Mouse (Mus musculus) brain, embryonic 14.5 days (tissue): ENCODE results near the gene Dock10. TPM values are rescaled to one million over a fixed set of nuclear protein-coding genes. Genes with fewer than 3 reads are reported as not detected.
A peak's percentile ranks its signal among the peaks of the same experiment; 100 is the strongest.
"Not testable (repeated sequence)": the region's sequence is repeated elsewhere in the genome, so short reads cannot be mapped to it uniquely, and the experiment has no call there.

Experiments used
- DNase-seq: peaks from one replicate; pipeline ENCODE4 v3.0.0-alpha.2; 2011; ENCODE audit warnings: low read depth
- CTCF ChIP-seq: fragments of 200-500 bp; IDR thresholded peaks from 2 replicates; pipeline ENCODE4 v1.5.1; 2012; ENCODE audit warnings: inconsistent platforms, mild to moderate bottlenecking, moderate library complexity, borderline replicate concordance; ENCODE audit not compliant: insufficient read depth, insufficient read length; ENCODE audit errors: extremely low read depth
- POLR2A ChIP-seq: fragments of 200-500 bp; IDR thresholded peaks from 2 replicates; pipeline ENCODE4 v1.6.1; 2012; ENCODE audit warnings: mild to moderate bottlenecking, inconsistent platforms, borderline replicate concordance; ENCODE audit not compliant: poor library complexity, insufficient read depth, insufficient read length, severe bottlenecking; ENCODE audit errors: extremely low read depth
- polyA plus RNA-seq: library from polyadenylated mRNA; depleted of rRNA; stranded (reverse); fragments of >200 nt; gene quantifications from 2 replicates; pipeline ENCODE4 v1.2.3, GENCODE M21; 2012

Gene Dock10
- polyA plus RNA-seq, 1 experiment, result 5.7 TPM

GRCm38 (mm10) chr1:80755296-80756059, 2.8 kb downstream of the Dock10 start:
- TF ChIP-seq CTCF, result no peak
- no peak for TF ChIP-seq POLR2A
- no peak for DNase-seq

DNA sequence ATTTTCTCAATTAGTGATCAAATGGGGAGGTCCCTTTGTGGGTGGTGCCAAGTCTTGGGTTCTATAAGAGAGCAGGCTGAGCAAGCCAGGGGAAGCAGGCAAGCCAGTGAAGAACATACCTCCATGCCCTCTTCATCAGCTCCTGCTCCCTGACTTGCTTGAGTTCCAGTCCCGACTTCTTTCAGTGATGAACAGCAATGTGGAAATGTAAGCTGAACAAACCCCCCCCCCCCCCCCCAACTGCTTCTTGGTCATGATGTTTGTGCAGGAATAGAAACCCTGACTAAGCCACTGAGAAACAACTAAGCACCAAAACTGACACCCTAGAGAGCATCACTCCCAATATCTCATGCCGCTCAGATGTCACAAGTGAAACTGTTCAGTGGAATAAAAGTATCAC, 9.2 kb downstream of the Dock10 start:
- DNase-seq, result not testable (repeated sequence)

DNA sequence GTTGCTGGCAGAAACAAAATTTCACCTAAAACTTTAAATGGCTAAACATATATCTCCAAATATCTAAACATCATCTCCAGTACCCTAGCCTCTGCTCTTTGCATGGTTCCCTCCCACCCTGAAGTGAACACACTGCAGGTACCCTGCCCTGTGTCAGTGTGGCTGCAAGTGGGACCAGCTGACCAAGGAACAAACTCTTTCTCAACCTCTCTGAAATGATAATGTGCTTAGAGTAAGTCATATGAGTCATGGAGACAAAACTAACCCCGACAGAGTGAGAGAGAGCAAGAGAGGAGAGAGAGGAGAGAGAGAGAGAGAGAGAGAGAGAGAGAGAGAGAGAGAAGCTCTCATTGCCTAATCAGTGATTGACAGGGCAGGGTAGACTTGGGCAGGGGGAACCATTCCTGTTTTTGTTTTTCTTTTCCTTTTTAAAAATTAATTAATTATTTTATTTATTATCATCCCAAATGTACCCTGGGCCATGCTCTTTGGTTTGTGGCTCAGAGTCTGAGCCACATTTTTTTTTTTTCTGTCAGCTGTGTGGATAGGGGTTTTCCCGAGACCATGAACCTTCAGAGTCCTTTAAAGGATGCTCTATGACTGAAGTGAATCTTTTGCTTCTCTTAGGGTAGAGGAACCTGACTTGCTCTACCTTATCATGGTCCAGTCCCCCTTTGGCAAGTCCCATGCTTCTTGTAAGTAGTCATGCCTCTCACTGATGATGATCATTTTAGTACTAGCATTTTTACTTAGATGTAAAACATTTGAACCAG, 11.4 kb downstream of the Dock10 start:
- DNase-seq, result no peak
- TF ChIP-seq POLR2A, result no peak
- TF ChIP-seq CTCF, result no peak

GRCm38 (mm10) chr1:80746195-80746594, 12.1 kb downstream of the Dock10 start:
- DNase-seq, result no peak
- no peak for TF ChIP-seq POLR2A
- TF ChIP-seq CTCF, result no peak

GRCm38 (mm10) chr1:80739472-80739871, 18.9 kb downstream of the Dock10 start:
- no peak for DNase-seq
- TF ChIP-seq POLR2A (no peak), CTCF (no peak)

DNA sequence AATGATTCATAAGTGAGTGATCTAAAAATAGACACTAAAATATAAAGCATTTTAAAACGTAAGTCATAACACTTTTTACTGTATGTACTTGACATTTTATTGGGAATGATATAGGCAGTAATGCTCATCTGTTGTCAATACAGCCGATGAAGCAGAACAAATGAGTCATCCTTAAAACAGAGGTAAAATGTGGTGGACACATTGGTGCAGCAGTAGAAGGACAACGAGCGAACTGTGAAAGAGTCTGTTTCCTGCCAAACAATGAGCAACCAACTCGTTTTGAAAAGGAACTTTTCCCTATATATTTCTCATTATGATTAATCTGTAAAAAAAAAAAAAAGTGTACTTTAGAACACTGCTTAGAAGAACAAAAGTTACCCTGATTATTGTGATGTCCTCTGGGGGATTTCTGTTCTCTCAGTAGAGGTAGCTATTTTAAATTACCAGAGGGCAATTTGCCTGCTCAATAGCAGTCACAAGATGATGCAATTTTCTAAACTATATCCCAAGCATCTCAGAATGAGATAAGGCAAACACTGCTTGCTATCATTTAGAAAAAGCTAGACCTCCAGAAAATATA, 20.4 kb downstream of the Dock10 start:
- DNase-seq, result no peak
- TF ChIP-seq CTCF (no peak), POLR2A (no peak)

DNA sequence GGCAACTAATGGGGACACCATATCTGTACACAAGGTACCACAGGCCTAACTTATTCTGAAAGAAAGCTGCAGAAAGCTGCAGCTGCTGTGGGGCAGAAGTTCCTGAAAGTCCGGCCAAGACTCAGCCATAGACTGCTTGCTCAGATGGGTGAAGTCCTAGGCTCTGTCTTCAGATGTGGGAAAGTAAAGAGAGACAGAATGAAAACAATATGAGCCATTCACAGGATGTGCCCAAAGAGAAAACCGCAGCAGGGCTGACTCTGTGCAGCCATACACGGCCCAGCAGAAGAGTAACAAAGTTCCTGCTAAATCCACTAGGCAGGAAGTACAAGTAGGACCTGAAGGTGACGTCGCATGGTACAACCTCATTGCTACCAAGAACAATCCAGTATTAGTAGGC, 27.7 kb downstream of the Dock10 start:
- DNase-seq, result no peak
- TF ChIP-seq CTCF (no peak), POLR2A (no peak)

GRCm38 (mm10) chr1:80730174-80730573, 28.2 kb downstream of the Dock10 start:
- no peak for TF ChIP-seq POLR2A
- no peak for DNase-seq

GRCm38 (mm10) chr1:80728183-80728582, 30.1 kb downstream of the Dock10 start:
- peak; percentile 30 for DNase-seq
- TF ChIP-seq CTCF (no peak), POLR2A (no peak)

- TF ChIP-seq CTCF (no peak), POLR2A (no peak)
- no peak for DNase-seq
Observed at GRCm38 (mm10) chr1:80727403-80727802, 30.9 kb downstream of the Dock10 start.

DNA sequence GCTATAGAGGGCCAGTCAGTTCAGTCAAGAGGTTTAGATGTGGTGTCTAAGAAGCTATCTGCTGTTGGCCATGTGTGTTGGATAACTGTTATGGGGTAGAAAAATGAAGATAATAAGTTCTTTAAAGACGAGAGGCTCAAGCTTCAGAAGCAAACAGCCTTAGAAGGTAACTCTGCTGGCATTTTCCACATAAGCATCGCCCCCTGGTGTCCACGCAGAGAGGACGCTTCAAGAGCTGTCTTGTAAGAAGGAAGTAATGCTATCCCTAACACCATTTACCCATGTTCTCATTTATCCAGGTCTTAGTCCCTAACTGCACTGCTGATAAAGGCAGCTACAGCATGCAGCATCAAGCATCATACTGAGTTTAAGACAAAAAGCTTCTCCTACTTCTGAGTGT, 35.7 kb downstream of the Dock10 start:
- peak; percentile 68 for DNase-seq

GRCm38 (mm10) chr1:80722001-80722400, 36.3 kb downstream of the Dock10 start:
- peak; percentile 19 for DNase-seq
- TF ChIP-seq CTCF (no peak), POLR2A (no peak)

More for the DNA sequence above, 35.7 kb downstream of the Dock10 start:
- no peak for TF ChIP-seq POLR2A
- TF ChIP-seq CTCF, result peak; percentile 64; the same call in 1 of the 2 replicates
